Mouse (Mus musculus) olfactory bulb, adult 2 months (tissue): Measurements from ENCODE around the gene Gm11020. TPM values are rescaled to one million over a fixed set of nuclear protein-coding genes. Genes with fewer than 3 reads are reported as not detected.

ENCODE experiments used
- H3K27ac ChIP-seq: fragments of 200-500 bp; 2 replicates; pipeline ENCODE4 v1.5.1; 2012; ENCODE audit warnings: low read depth, low read length; ENCODE audit not compliant: insufficient read depth
- H3K4me1 ChIP-seq: fragments of 200-500 bp; 2 replicates; pipeline ENCODE4 v1.6.1; 2012; ENCODE audit warnings: low read length; ENCODE audit not compliant: control insufficient read depth, insufficient read depth
- H3K4me3 ChIP-seq: fragments of 200-500 bp; 2 replicates; pipeline ENCODE4 v1.5.1; 2012; ENCODE audit warnings: mild to moderate bottlenecking, low read depth, low read length, moderate library complexity; ENCODE audit not compliant: insufficient read depth
- CTCF ChIP-seq: fragments of 200-500 bp; IDR thresholded peaks from 2 replicates; pipeline ENCODE4 v1.5.1; 2012; ENCODE audit warnings: low read depth, mild to moderate bottlenecking, low read length, moderate library complexity; ENCODE audit not compliant: insufficient read depth
- POLR2A ChIP-seq: fragments of 200-500 bp; IDR thresholded peaks from 2 replicates; pipeline ENCODE4 v1.6.1; 2012; ENCODE audit warnings: mild to moderate bottlenecking, low read depth, low read length, moderate library complexity; ENCODE audit not compliant: insufficient read depth
- WGBS: fragments of 180-500 bp; shearing (Covaris S2); methylation state at CpG from one replicate; pipeline ENCODE4 v1.1.7; 2018; 5-methylcytosine and 5-hydroxymethylcytosine counted together
- polyA plus RNA-seq: library from polyadenylated mRNA; stranded (reverse); fragments of >200 nt; gene quantifications from 2 replicates; pipeline ENCODE4 v1.2.4, GENCODE M21; 2012; ENCODE audit warnings: low replicate concordance; ENCODE audit not compliant: missing spikeins, insufficient read depth, insufficient read length

Gm11020 gene
- polyA plus RNA-seq, 1 experiment, result not detected

DNA sequence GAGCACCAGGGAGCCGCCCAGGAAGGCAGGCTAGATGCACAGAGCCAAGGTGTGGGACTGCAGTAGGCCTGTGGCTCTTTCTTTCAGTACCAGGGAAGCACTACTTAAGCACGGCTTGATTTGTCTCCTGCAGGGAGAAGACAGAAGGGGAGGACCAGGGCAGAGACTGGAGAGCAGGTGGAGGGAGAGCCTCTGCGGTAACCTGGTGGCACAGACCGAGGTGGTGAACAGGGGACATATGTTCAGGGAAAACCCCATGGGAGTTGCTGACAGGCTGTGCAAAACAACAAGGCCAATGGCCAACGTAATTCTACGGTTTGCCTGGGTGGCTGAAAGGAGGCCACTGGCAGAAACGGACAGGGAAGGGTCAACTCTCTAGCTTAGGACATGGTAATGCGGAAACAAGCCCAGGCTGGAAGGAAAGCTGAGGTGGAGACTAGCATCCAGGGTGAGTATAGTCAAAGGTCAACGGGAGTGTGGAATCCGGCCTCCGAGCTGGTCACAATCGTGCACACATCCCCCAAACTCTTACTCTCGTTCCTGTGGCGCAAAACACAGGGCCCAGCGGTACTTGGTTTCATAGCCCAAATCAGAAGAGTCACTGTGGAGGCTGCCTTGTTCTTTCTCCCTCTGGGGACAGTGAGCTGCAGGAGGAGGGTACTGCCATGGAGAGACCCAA, 38.5 kb downstream of the Gm11020 start:
- Histone ChIP-seq H3K4me3 (no peak overlapping the region), H3K27ac (no peak overlapping the region), H3K4me1 (peaks cover 9% of the 10 kb centered on the region)
- 77% methylated on average over 15 of the region's 15 CpGs for WGBS
- TF ChIP-seq CTCF, result no peak
- no peak for TF ChIP-seq POLR2A

DNA sequence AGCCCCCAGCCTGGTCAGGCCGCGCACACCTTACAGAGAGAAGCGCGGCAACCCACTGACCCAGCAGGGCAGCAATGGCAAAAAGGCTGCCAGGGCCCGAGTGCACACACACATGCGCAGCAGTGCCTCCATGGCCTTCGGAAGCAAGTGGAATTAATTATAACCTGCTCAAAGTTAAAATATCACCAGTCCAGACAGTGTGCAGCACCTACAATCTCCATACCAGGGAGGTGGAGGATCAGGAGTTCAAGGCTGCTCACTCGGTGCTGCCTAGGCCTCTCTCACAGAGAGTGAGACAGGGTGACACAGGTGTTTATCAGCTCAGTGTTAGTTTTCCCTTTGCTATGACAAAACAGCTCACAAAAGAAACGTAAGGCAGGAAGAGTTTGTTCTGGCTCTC, 44.3 kb downstream of the Gm11020 start:
- TF ChIP-seq POLR2A (no peak), CTCF (no peak)
- Histone ChIP-seq H3K27ac (no peak overlapping the region), H3K4me3 (no peak overlapping the region), H3K4me1 (peaks cover 10% of the 10 kb centered on the region)
- WGBS, result 80% methylated on average over 9 of the region's 9 CpGs

DNA sequence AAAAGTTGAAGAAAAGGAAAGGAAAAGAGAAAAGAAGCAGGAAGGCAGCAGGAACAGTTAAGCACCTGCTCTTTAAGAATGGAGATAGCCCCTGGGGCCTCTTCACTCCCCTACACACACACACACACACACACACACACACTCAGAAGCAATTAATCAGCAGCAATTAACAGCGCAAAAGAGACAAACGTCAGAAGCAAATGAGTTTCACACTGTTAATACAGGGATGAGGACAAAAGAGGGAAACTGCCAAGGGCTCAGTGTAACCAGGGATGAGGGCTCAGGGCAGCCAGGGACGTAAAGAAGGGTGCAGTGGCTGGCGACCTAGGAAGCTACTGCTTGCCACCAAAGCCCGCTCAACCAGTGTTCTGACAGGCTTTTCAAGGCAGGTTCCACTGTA, 46.0 kb downstream of the Gm11020 start:
- Histone ChIP-seq H3K4me3 (no peak overlapping the region), H3K27ac (no peak overlapping the region), H3K4me1 (peaks cover 17% of the 10 kb centered on the region)
- TF ChIP-seq POLR2A (no peak), CTCF (no peak)
- WGBS, result 41% methylated on average over 5 of the region's 5 CpGs

DNA sequence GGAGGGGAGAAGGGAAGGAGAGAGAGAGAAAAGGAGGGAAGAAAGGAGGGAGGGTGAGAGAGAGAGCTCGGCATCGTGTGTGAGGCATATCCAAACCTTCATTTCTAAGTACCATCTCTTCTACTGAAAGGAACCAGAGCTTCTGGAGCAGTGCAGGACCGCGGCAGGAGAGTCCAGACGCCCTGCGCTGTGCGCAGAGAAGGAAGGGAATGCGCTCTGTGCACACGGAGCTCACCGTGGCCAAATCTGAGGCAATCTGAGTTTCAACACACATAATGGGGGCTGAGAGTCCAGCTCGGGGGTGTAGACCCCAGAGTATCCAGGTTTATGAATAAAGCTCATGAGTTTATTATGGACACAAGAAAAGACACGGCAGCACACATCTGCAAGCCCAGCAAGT, 48.2 kb downstream of the Gm11020 start:
- no peak overlapping the region for H3K27ac ChIP-seq
- no peak for TF ChIP-seq POLR2A
- TF ChIP-seq CTCF, result no peak
- 42% methylated on average over 12 of the region's 12 CpGs for WGBS
- H3K4me1 ChIP-seq, result peaks cover 22% of the 10 kb centered on the region
- H3K4me3 ChIP-seq, result no peak overlapping the region

DNA sequence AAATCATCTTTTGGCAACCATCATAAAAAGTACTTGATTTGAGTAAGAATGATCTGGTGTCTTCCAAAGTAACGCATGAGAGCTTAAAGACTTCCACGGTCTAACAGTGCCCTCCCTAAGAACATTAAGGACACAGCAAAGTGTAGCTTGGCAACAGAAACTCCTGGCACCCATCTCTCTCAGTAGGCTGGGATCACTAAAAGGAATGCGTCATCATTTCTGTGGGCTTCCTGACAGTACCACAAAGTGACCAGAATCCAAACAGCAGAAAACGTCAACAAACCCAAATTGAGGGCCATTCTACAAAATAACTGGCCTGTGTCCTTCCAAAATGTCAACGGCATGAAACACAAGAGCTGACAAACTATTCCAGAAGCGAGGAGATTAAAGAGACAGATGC, 48.7 kb downstream of the Gm11020 start:
- Histone ChIP-seq H3K4me3 (no peak overlapping the region), H3K4me1 (peaks cover 25% of the 10 kb centered on the region), H3K27ac (no peak overlapping the region)
- WGBS, result 48% methylated on average over 6 of the region's 6 CpGs
- TF ChIP-seq POLR2A (no peak), CTCF (no peak)

DNA sequence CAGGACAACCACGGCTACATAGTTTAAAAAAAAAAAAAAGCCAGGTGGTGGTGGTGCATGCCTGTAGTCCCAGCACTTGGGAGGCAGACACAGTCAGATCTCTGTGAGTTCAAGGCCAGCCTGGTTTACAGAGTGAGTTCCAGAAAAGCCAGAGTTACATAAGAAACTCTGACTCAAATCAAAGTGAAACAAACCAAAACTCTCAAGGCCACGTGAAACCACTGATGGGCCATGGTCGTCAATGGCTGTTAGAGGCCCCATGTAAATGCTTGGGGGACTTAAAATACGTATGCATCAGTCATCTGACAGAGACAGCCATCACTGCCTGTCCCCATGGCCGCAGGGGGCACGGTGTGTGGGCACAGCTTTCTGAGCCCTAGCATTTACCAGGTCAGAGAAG, 49.8 kb downstream of the Gm11020 start:
- Histone ChIP-seq H3K4me1 (peaks cover 33% of the 10 kb centered on the region), H3K27ac (no peak overlapping the region), H3K4me3 (no peak overlapping the region)
- 90% methylated on average over 6 of the region's 6 CpGs for WGBS
- no peak for TF ChIP-seq POLR2A
- TF ChIP-seq CTCF, result no peak

Other genes starting within 250 kb of the Gm11020 start
- gene Cdh5, start 219.9 kb upstream of the Gm11020 start, polyA plus RNA-seq, result not detected in 2 replicates
- gene Bean1, start 151.1 kb upstream of the Gm11020 start, polyA plus RNA-seq, result not detected in 2 replicates
- not detected in 2 replicates for gene Tk2, start 73.0 kb upstream of the Gm11020 start, polyA plus RNA-seq
- gene Cklf, start 70.7 kb upstream of the Gm11020 start, polyA plus RNA-seq, result not detected in 2 replicates
- gene Cmtm2a, start 28.4 kb upstream of the Gm11020 start, polyA plus RNA-seq, result not detected in 2 replicates
- not detected in 2 replicates for gene Gm45711, start 11.5 kb upstream of the Gm11020 start, polyA plus RNA-seq
- not detected in 2 replicates for gene Cmtm1, start 11.4 kb upstream of the Gm11020 start, polyA plus RNA-seq
- gene Cmtm2b, start 663 bp downstream of the Gm11020 start, polyA plus RNA-seq, result not detected in 2 replicates
- not detected in 2 replicates for gene Cmtm3, start 17.8 kb downstream of the Gm11020 start, polyA plus RNA-seq
- not detected in 2 replicates for gene Cmtm4, start 74.2 kb downstream of the Gm11020 start, polyA plus RNA-seq
- 65.6 TPM in 1 of 2 replicates, not detected in the other for gene Dync1li2, start 121.5 kb downstream of the Gm11020 start, polyA plus RNA-seq
- not detected in 2 replicates for gene Terb1, start 188.3 kb downstream of the Gm11020 start, polyA plus RNA-seq
- not detected in 2 replicates for gene Nae1, start 213.1 kb downstream of the Gm11020 start, polyA plus RNA-seq
- not detected in 2 replicates for gene Car7, start 213.1 kb downstream of the Gm11020 start, polyA plus RNA-seq